Mouse (Mus musculus): ENCODE measurements around the gene Gpr173. TPM values are rescaled to one million over a fixed set of nuclear protein-coding genes. Genes with fewer than 3 reads are reported as not detected.

Gpr173 gene
- total and polyA plus RNA-seq, 2 experiments: 0.23 TPM; not detected in 1

DNA sequence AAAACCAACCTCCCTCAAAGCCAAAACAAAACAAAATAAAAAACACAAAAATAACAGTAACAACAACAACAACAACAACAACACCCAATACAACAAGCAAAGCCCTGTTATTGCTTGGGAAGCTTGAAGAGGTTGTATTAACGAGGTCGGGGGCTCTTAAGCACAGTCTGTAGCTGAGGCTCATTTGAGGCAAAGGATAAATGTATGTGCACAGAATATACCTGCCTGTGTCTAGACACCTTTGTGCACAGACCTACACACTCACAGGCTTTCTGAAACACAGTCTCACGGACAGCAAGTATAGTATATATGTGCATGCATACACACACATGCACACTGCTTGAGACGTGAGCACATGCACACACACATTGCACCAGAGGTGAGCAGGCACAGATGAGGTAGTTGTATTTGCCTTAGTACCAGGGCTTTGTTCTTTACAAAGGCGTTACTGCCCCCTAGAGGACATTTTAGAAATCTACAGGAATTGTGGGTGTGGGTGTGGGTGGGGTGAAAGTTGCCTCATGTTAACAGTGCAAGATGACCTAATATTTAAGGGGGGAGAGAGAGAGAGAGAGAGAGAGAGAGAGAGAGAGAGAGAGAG, 15.9 kb downstream of the Gpr173 start:
- WGBS: 9% methylated on average over 5 of the region's 5 CpGs
- no peaks in the 10 kb centered on the region for H3K27me3 ChIP-seq (ENCODE audit: control insufficient read depth, insufficient read depth, low read length)
- H3K4me1 ChIP-seq (ENCODE audit: control insufficient read depth, insufficient read depth, low read length): no peaks in the 10 kb centered on the region
- no peak overlapping the region for H3K27ac ChIP-seq (replicated peaks; ENCODE audit: insufficient read depth, low read depth, low read length)
- DNase-seq (ENCODE audit: extremely low read depth, low read depth, low spot score): peak; percentile 41
- H3K9ac ChIP-seq (ENCODE audit: low read depth, low read length): no peak overlapping the region
- H3K79me2 ChIP-seq (ENCODE audit: control insufficient read depth, insufficient read depth, low read length): no peaks in the 10 kb centered on the region
- H3K36me3 ChIP-seq (ENCODE audit: control insufficient read depth, insufficient read depth, low read length): no peaks in the 10 kb centered on the region
- H3K4me3 ChIP-seq (ENCODE audit: insufficient read depth, low read depth, low read length): no peak overlapping the region
- TF ChIP-seq POLR2A (IDR thresholded peaks at IDR 0.05; ENCODE audit: extremely low read depth, insufficient read depth, low read length): no peak
- no peak for TF ChIP-seq CTCF (IDR thresholded peaks at IDR 0.05; ENCODE audit: low read depth, low read length)

DNA sequence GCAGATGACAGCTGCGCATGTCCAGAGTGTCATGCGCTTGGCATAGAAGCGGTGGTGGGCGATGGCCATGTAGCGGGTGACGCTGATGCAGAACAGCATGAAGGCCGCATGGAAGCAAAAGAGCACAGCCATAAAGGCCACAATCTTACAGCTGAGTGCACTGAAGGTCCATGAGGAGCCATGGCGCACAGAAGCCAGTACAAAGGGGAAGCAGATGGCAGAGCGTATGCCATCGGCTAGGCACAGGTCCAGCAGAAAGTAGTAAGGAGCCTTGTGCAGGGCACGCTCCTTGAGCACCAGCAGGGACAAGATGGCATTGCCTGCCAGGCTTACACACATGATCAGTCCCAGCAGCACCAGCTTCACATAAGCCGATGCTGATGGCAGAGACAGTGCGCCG, 21.5 kb downstream of the Gpr173 start:
- no peak for TF ChIP-seq CTCF (IDR thresholded peaks at IDR 0.05; ENCODE audit: low read depth, low read length)
- TF ChIP-seq POLR2A (IDR thresholded peaks at IDR 0.05; ENCODE audit: extremely low read depth, insufficient read depth, low read length): no peak
- Histone ChIP-seq H3K79me2 (ENCODE audit: control insufficient read depth, insufficient read depth, low read length) (no peaks in the 10 kb centered on the region), H3K4me1 (ENCODE audit: control insufficient read depth, insufficient read depth, low read length) (no peaks in the 10 kb centered on the region), H3K9ac (ENCODE audit: low read depth, low read length) (no peak overlapping the region), H3K4me3 (ENCODE audit: insufficient read depth, low read depth, low read length) (no peak overlapping the region), H3K36me3 (ENCODE audit: control insufficient read depth, insufficient read depth, low read length) (no peaks in the 10 kb centered on the region), H3K27ac (replicated peaks; ENCODE audit: insufficient read depth, low read depth, low read length) (no peak overlapping the region), H3K27me3 (ENCODE audit: control insufficient read depth, insufficient read depth, low read length) (no peaks in the 10 kb centered on the region)
- 98% methylated on average over 14 of the region's 14 CpGs for WGBS
- no peak for DNase-seq (ENCODE audit: extremely low read depth, low read depth, low spot score)

DNA sequence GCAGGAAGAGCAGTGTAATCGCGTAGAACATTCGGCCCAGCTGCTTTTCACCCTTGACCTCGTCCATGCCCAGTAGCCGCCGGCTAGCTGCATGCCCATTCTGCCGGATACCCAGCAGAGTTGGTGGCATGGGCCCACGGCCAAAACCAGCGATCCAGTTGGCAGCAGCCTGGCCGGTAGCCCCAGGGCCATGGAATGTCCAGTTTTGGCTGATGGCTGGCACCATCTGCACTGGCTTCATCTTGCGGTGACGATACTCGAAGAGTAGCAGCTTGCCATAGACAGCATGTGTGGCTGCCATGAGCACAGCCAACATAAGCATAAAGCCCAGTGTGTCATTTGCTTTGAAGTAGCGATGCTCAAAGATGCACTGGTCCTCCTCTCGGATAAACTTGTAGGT, 21.9 kb downstream of the Gpr173 start:
- H3K4me3 ChIP-seq (ENCODE audit: insufficient read depth, low read depth, low read length): no peak overlapping the region
- H3K27ac ChIP-seq (replicated peaks; ENCODE audit: insufficient read depth, low read depth, low read length): no peak overlapping the region
- no peaks in the 10 kb centered on the region for H3K27me3 ChIP-seq (ENCODE audit: control insufficient read depth, insufficient read depth, low read length)
- H3K36me3 ChIP-seq (ENCODE audit: control insufficient read depth, insufficient read depth, low read length): no peaks in the 10 kb centered on the region
- peaks cover 1% of the 10 kb centered on the region; the same call in 1 of the 2 replicates for H3K4me1 ChIP-seq (ENCODE audit: control insufficient read depth, insufficient read depth, low read length)
- H3K79me2 ChIP-seq (ENCODE audit: control insufficient read depth, insufficient read depth, low read length): no peaks in the 10 kb centered on the region
- DNase-seq (ENCODE audit: extremely low read depth, low read depth, low spot score): no peak
- WGBS: 91% methylated on average over 15 of the region's 15 CpGs
- no peak overlapping the region for H3K9ac ChIP-seq (ENCODE audit: low read depth, low read length)
- TF ChIP-seq CTCF (IDR thresholded peaks at IDR 0.05; ENCODE audit: low read depth, low read length) (no peak), POLR2A (IDR thresholded peaks at IDR 0.05; ENCODE audit: extremely low read depth, insufficient read depth, low read length) (no peak)

GRCm38 (mm10) chrX:152342903-152343302, 25.6 kb downstream of the Gpr173 start:
- Histone ChIP-seq H3K9ac (ENCODE audit: low read depth, low read length) (peak overlapping the region; percentile 57; the same call in 1 of the 2 replicates), H3K4me3 (ENCODE audit: insufficient read depth, low read depth, low read length) (peak overlapping the region; percentile 97), H3K79me2 (ENCODE audit: control insufficient read depth, insufficient read depth, low read length) (no peaks in the 10 kb centered on the region), H3K4me1 (ENCODE audit: control insufficient read depth, insufficient read depth, low read length) (peaks cover 3% of the 10 kb centered on the region; the same call in 1 of the 2 replicates), H3K27me3 (ENCODE audit: control insufficient read depth, insufficient read depth, low read length) (no peaks in the 10 kb centered on the region), H3K27ac (replicated peaks; ENCODE audit: insufficient read depth, low read depth, low read length) (peak overlapping the region; percentile 58; the same call in 1 of the 2 replicates), H3K36me3 (ENCODE audit: control insufficient read depth, insufficient read depth, low read length) (peaks cover 6% of the 10 kb centered on the region)
- DNase-seq (ENCODE audit: extremely low read depth, low read depth, low spot score): no peak
- WGBS: 21% methylated on average over 6 of the region's 6 CpGs
- TF ChIP-seq POLR2A (IDR thresholded peaks at IDR 0.05; ENCODE audit: extremely low read depth, insufficient read depth, low read length) (no peak), CTCF (IDR thresholded peaks at IDR 0.05; ENCODE audit: low read depth, low read length) (no peak)

- 0% methylated on average over 18 of the region's 27 CpGs for WGBS
- Histone ChIP-seq H3K4me1 (ENCODE audit: control insufficient read depth, insufficient read depth, low read length) (peaks cover 3% of the 10 kb centered on the region; the same call in 1 of the 2 replicates), H3K9ac (ENCODE audit: low read depth, low read length) (peak within 1 kb of the TSS; percentile 86), H3K36me3 (ENCODE audit: control insufficient read depth, insufficient read depth, low read length) (peaks cover 6% of the 10 kb centered on the region), H3K4me3 (ENCODE audit: insufficient read depth, low read depth, low read length) (peak within 1 kb of the TSS; percentile 97), H3K27me3 (ENCODE audit: control insufficient read depth, insufficient read depth, low read length) (no peaks in the 10 kb centered on the region), H3K27ac (replicated peaks; ENCODE audit: insufficient read depth, low read depth, low read length) (peak within 1 kb of the TSS; percentile 58; the same call in 1 of the 2 replicates), H3K79me2 (ENCODE audit: control insufficient read depth, insufficient read depth, low read length) (no peaks in the 10 kb centered on the region)
- TF ChIP-seq POLR2A (IDR thresholded peaks at IDR 0.05; ENCODE audit: extremely low read depth, insufficient read depth, low read length) (peak; percentile 70), CTCF (IDR thresholded peaks at IDR 0.05; ENCODE audit: low read depth, low read length) (no peak)
- DNase-seq (ENCODE audit: extremely low read depth, low read depth, low spot score): peak; percentile 83
These were observed 26.1 kb downstream of the Gpr173 start, which contains the start of gene Tspyl2 for GRCm38 (mm10) chrX:152342358-152342901. Gene Tspyl2, minus strand, starts transcription at chrX:152342425.

GRCm38 (mm10) chrX:152341496-152341895, 27.0 kb downstream of the Gpr173 start:
- no peaks in the 10 kb centered on the region for H3K79me2 ChIP-seq (ENCODE audit: control insufficient read depth, insufficient read depth, low read length)
- H3K9ac ChIP-seq (ENCODE audit: low read depth, low read length): peak overlapping the region; percentile 86; the same call in 1 of the 2 replicates
- H3K27me3 ChIP-seq (ENCODE audit: control insufficient read depth, insufficient read depth, low read length): no peaks in the 10 kb centered on the region
- H3K36me3 ChIP-seq (ENCODE audit: control insufficient read depth, insufficient read depth, low read length): peaks cover 6% of the 10 kb centered on the region
- H3K4me1 ChIP-seq (ENCODE audit: control insufficient read depth, insufficient read depth, low read length): peaks cover 3% of the 10 kb centered on the region; the same call in 1 of the 2 replicates
- H3K4me3 ChIP-seq (ENCODE audit: insufficient read depth, low read depth, low read length): peak overlapping the region; percentile 97
- DNase-seq (ENCODE audit: extremely low read depth, low read depth, low spot score): no peak
- WGBS: 39% methylated on average over 11 of the region's 11 CpGs
- TF ChIP-seq CTCF (IDR thresholded peaks at IDR 0.05; ENCODE audit: low read depth, low read length) (no peak), POLR2A (IDR thresholded peaks at IDR 0.05; ENCODE audit: extremely low read depth, insufficient read depth, low read length) (no peak)
- H3K27ac ChIP-seq (replicated peaks; ENCODE audit: insufficient read depth, low read depth, low read length): no peak overlapping the region

Measured in liver, adult 2 months (tissue).